Mouse (Mus musculus) stomach, postnatal 0 days (tissue): ENCODE data around the gene Lcat.

Source experiments
- CTCF ChIP-seq: IDR thresholded peaks from 2 replicates; pipeline ENCODE4 v1.5.1; 2016; ENCODE audit warnings: antibody characterized with exemption, low read depth, mild to moderate bottlenecking, moderate library complexity
- EP300 ChIP-seq: optimal IDR thresholded peaks from 2 replicates; pipeline ENCODE3; 2016; ENCODE audit warnings: antibody characterized with exemption

- TF ChIP-seq CTCF = no peak
- no peak for TF ChIP-seq EP300
These were observed 640 bp downstream of the Lcat start for GRCm38 (mm10) chr8:105942542-105942941.
